Mouse (Mus musculus) heart, embryonic 13.5 days (tissue): ENCODE results near the gene Cenpo. TPM values are rescaled to one million over a fixed set of nuclear protein-coding genes. Genes with fewer than 3 reads are reported as not detected.

Source experiments
- ATAC-seq: fragments of 200-750 bp; cut with Nextera tagmentation; 2 replicates; pipeline ENCODE4 v1.8.0; 2017; ENCODE audit warnings: moderate TSS enrichment; ENCODE audit not compliant: insufficient number of reproducible peaks, low FRiP score, low TSS enrichment; ENCODE audit errors: extremely low read depth
- H3K27ac ChIP-seq: fragments of 300-500 bp; sonication (generic); replicated peaks from 2 replicates; pipeline ENCODE4 v1.5.1; 2015; ENCODE audit warnings: moderate library complexity, mild to moderate bottlenecking, inconsistent platforms
- H3K27me3 ChIP-seq: fragments of 300-500 bp; sonication (generic); replicated peaks from 2 replicates; pipeline ENCODE4 v1.6.1; 2015; ENCODE audit warnings: mild to moderate bottlenecking, inconsistent platforms
- H3K36me3 ChIP-seq: fragments of 300-500 bp; sonication (generic); 2 replicates; pipeline ENCODE4 v1.6.1; 2015; ENCODE audit warnings: mild to moderate bottlenecking, inconsistent platforms
- H3K4me1 ChIP-seq: fragments of 300-500 bp; sonication (generic); 2 replicates; pipeline ENCODE4 v1.6.1; 2015; ENCODE audit warnings: inconsistent platforms
- H3K4me2 ChIP-seq: fragments of 300-500 bp; sonication (generic); 2 replicates; pipeline ENCODE4 v1.6.1; 2015; ENCODE audit warnings: inconsistent platforms, mild to moderate bottlenecking, moderate library complexity
- H3K4me3 ChIP-seq: fragments of 300-500 bp; sonication (generic); 2 replicates; pipeline ENCODE4 v1.5.1; 2015; ENCODE audit warnings: moderate library complexity, mild to moderate bottlenecking, inconsistent platforms
- H3K9ac ChIP-seq: fragments of 300-500 bp; sonication (generic); 2 replicates; pipeline ENCODE4 v1.6.1; 2015; ENCODE audit warnings: inconsistent platforms, mild to moderate bottlenecking, moderate library complexity
- H3K9me3 ChIP-seq: fragments of 300-500 bp; sonication (generic); 2 replicates; pipeline ENCODE4 v1.6.1; 2016; ENCODE audit warnings: inconsistent platforms
- WGBS: fragments of 180-500 bp; shearing (Covaris S2); methylation state at CpG from one replicate; pipeline ENCODE4 v1.1.7; 2015; ENCODE audit warnings: mixed read lengths; 5-methylcytosine and 5-hydroxymethylcytosine counted together
- polyA plus RNA-seq: library from polyadenylated mRNA; unstranded; fragments of >200 nt; fragmentation: Nextera tagmentation; extraction: Ambion mirVana; gene quantifications from 2 replicates; pipeline ENCODE4 v1.2.1, GENCODE M21; 2015

The Cenpo gene
- polyA plus RNA-seq, 1 experiment from 2014 or later = 8.1 TPM

GRCm38 (mm10) chr12:4169058-4169457 is 65.0 kb downstream of the Cenpo start:
- no peak overlapping the region for H3K4me3 ChIP-seq
- H3K9ac ChIP-seq = no peak overlapping the region
- no peaks in the 10 kb centered on the region for H3K36me3 ChIP-seq
- H3K27ac ChIP-seq = no peak overlapping the region
- no peaks in the 10 kb centered on the region for H3K4me1 ChIP-seq
- H3K27me3 ChIP-seq = no peaks in the 10 kb centered on the region
- no peak overlapping the region for H3K4me2 ChIP-seq
- no peaks in the 10 kb centered on the region for H3K9me3 ChIP-seq
- no peak for ATAC-seq
- WGBS = 95% methylated on average over 1 of the region's 1 CpGs

GRCm38 (mm10) chr12:4166970-4167369 is 67.1 kb downstream of the Cenpo start:
- Histone ChIP-seq H3K36me3 (no peaks in the 10 kb centered on the region), H3K4me3 (no peak overlapping the region), H3K9me3 (no peaks in the 10 kb centered on the region), H3K9ac (no peak overlapping the region), H3K4me1 (no peaks in the 10 kb centered on the region), H3K27ac (no peak overlapping the region), H3K4me2 (no peak overlapping the region), H3K27me3 (no peaks in the 10 kb centered on the region)
- WGBS = 68% methylated on average over 3 of the region's 3 CpGs
- no peak for ATAC-seq

GRCm38 (mm10) chr12:4162886-4163285 is 71.2 kb downstream of the Cenpo start:
- H3K27ac ChIP-seq = no peak overlapping the region

GRCm38 (mm10) chr12:4160322-4160721 is 73.8 kb downstream of the Cenpo start:
- H3K4me2 ChIP-seq = no peak overlapping the region
- no peak overlapping the region for H3K27ac ChIP-seq
- WGBS = 58% methylated on average over 7 of the region's 7 CpGs
- H3K36me3 ChIP-seq = no peaks in the 10 kb centered on the region
- ATAC-seq = no peak
- no peaks in the 10 kb centered on the region for H3K27me3 ChIP-seq
- H3K4me3 ChIP-seq = no peak overlapping the region
- peaks cover 12% of the 10 kb centered on the region for H3K4me1 ChIP-seq
- H3K9me3 ChIP-seq = no peaks in the 10 kb centered on the region
- H3K9ac ChIP-seq = no peak overlapping the region

More at GRCm38 (mm10) chr12:4162886-4163285, 71.2 kb downstream of the Cenpo start:
- no peak for ATAC-seq
- Histone ChIP-seq H3K36me3 (no peaks in the 10 kb centered on the region), H3K9me3 (no peaks in the 10 kb centered on the region), H3K27me3 (no peaks in the 10 kb centered on the region), H3K4me3 (no peak overlapping the region), H3K4me1 (peaks cover 3% of the 10 kb centered on the region), H3K9ac (no peak overlapping the region), H3K4me2 (no peak overlapping the region)
- WGBS = 47% methylated on average over 2 of the region's 2 CpGs

GRCm38 (mm10) chr12:4158868-4159632 is 75.0 kb downstream of the Cenpo start:
- no peak for ATAC-seq
- Histone ChIP-seq H3K9ac (no peak overlapping the region), H3K27ac (no peak overlapping the region), H3K36me3 (no peaks in the 10 kb centered on the region), H3K9me3 (no peaks in the 10 kb centered on the region), H3K4me2 (no peak overlapping the region), H3K27me3 (no peaks in the 10 kb centered on the region), H3K4me1 (peaks cover 12% of the 10 kb centered on the region), H3K4me3 (no peak overlapping the region)
- 89% methylated on average over 7 of the region's 7 CpGs for WGBS

GRCm38 (mm10) chr12:4158179-4158578 is 75.9 kb downstream of the Cenpo start:
- Histone ChIP-seq H3K4me2 (no peak overlapping the region), H3K9me3 (no peaks in the 10 kb centered on the region), H3K27me3 (no peaks in the 10 kb centered on the region), H3K4me3 (no peak overlapping the region), H3K36me3 (no peaks in the 10 kb centered on the region), H3K27ac (no peak overlapping the region), H3K4me1 (peaks cover 12% of the 10 kb centered on the region), H3K9ac (no peak overlapping the region)
- ATAC-seq = no peak
- WGBS = 83% methylated on average over 3 of the region's 3 CpGs

GRCm38 (mm10) chr12:4157466-4157865 is 76.6 kb downstream of the Cenpo start:
- Histone ChIP-seq H3K4me2 (no peak overlapping the region), H3K4me3 (no peak overlapping the region), H3K36me3 (no peaks in the 10 kb centered on the region), H3K4me1 (peaks cover 12% of the 10 kb centered on the region), H3K9me3 (no peaks in the 10 kb centered on the region), H3K27me3 (no peaks in the 10 kb centered on the region), H3K27ac (no peak overlapping the region), H3K9ac (no peak overlapping the region)
- 51% methylated on average over 2 of the region's 2 CpGs for WGBS
- ATAC-seq = no peak

GRCm38 (mm10) chr12:4151969-4152368 is 82.1 kb downstream of the Cenpo start:
- Histone ChIP-seq H3K27ac (no peak overlapping the region), H3K27me3 (no peaks in the 10 kb centered on the region), H3K4me1 (peaks cover 10% of the 10 kb centered on the region), H3K36me3 (no peaks in the 10 kb centered on the region), H3K9ac (no peak overlapping the region), H3K9me3 (no peaks in the 10 kb centered on the region), H3K4me2 (no peak overlapping the region), H3K4me3 (no peak overlapping the region)
- 81% methylated on average over 3 of the region's 3 CpGs for WGBS
- ATAC-seq = no peak

GRCm38 (mm10) chr12:4150936-4151335 is 83.2 kb downstream of the Cenpo start:
- ATAC-seq = no peak
- Histone ChIP-seq H3K4me3 (no peak overlapping the region), H3K27ac (no peak overlapping the region), H3K27me3 (no peaks in the 10 kb centered on the region), H3K4me2 (no peak overlapping the region), H3K9me3 (no peaks in the 10 kb centered on the region), H3K9ac (no peak overlapping the region), H3K4me1 (peaks cover 10% of the 10 kb centered on the region), H3K36me3 (no peaks in the 10 kb centered on the region)
- WGBS = 45% methylated on average over 2 of the region's 2 CpGs

Other genes starting within 250 kb of the Cenpo start
- 5.9 and 6.2 TPM in 2 replicates for gene Efr3b, start 195.4 kb downstream of the Cenpo start, polyA plus RNA-seq
- gene Dnajc27, start 151.7 kb downstream of the Cenpo start, polyA plus RNA-seq = 7.8 and 8.0 TPM in 2 replicates
- 4.2 and 4.4 TPM in 2 replicates for gene Adcy3, start 101.2 kb downstream of the Cenpo start, polyA plus RNA-seq
- 6.6 and 6.9 TPM in 2 replicates for gene Ptrhd1, start 267 bp downstream of the Cenpo start, polyA plus RNA-seq
- 4.4 and 4.9 TPM in 2 replicates for gene Ncoa1, start 242.9 kb upstream of the Cenpo start, polyA plus RNA-seq